Mouse (Mus musculus): ENCODE data around the gene Lsg1. TPM values are rescaled to one million over a fixed set of nuclear protein-coding genes. Genes with fewer than 3 reads are reported as not detected.

The Lsg1 gene
- polyA plus RNA-seq, 1 experiment from 2014 or later: 55.3 TPM

- H3K4me3 ChIP-seq (replicated peaks; ENCODE audit: low read depth, low read length): no peak overlapping the region
- no peak overlapping the region for H3K9ac ChIP-seq (ENCODE audit: low read depth, low read length)
- H3K9me3 ChIP-seq (replicated peaks; ENCODE audit: low read length): no peaks in the 10 kb centered on the region
- ATAC-seq (replicated peaks; ENCODE audit: low FRiP score, low read depth) (no peak), DNase-seq (ENCODE audit: low spot score) (no peak)
- H3K4me1 ChIP-seq (replicated peaks; ENCODE audit: insufficient read depth, low read length): no peaks in the 10 kb centered on the region
- no peaks in the 10 kb centered on the region for H3K27me3 ChIP-seq (ENCODE audit: insufficient read depth, low read length)
- H3K4me2 ChIP-seq (ENCODE audit: low read length): no peak overlapping the region
- WGBS: 57% methylated on average over 4 of the region's 4 CpGs
- no peaks in the 10 kb centered on the region for H3K36me3 ChIP-seq (ENCODE audit: insufficient read depth, low read length)
- no peak overlapping the region for H3K27ac ChIP-seq
- no peak for TF ChIP-seq CTCF (IDR thresholded peaks at IDR 0.05; ENCODE audit: low read depth)
These were observed 53.8 kb downstream of the Lsg1 start for GRCm38 (mm10) chr16:30533592-30533991.

GRCm38 (mm10) chr16:30532929-30533328 lies 54.5 kb downstream of the Lsg1 start:
- Histone ChIP-seq H3K27ac (no peak overlapping the region), H3K4me1 (replicated peaks; ENCODE audit: insufficient read depth, low read length) (no peaks in the 10 kb centered on the region), H3K4me3 (replicated peaks; ENCODE audit: low read depth, low read length) (no peak overlapping the region), H3K4me2 (ENCODE audit: low read length) (no peak overlapping the region), H3K9me3 (replicated peaks; ENCODE audit: low read length) (no peaks in the 10 kb centered on the region), H3K27me3 (ENCODE audit: insufficient read depth, low read length) (no peaks in the 10 kb centered on the region), H3K9ac (ENCODE audit: low read depth, low read length) (no peak overlapping the region), H3K36me3 (ENCODE audit: insufficient read depth, low read length) (no peaks in the 10 kb centered on the region)
- 39% methylated on average over 1 of the region's 1 CpGs for WGBS
- ATAC-seq (replicated peaks; ENCODE audit: low FRiP score, low read depth) (no peak), DNase-seq (ENCODE audit: low spot score) (no peak)
- TF ChIP-seq CTCF (IDR thresholded peaks at IDR 0.05; ENCODE audit: low read depth): no peak

- Histone ChIP-seq H3K27ac (no peak overlapping the region), H3K4me1 (replicated peaks; ENCODE audit: insufficient read depth, low read length) (no peaks in the 10 kb centered on the region), H3K9me3 (replicated peaks; ENCODE audit: low read length) (no peaks in the 10 kb centered on the region), H3K27me3 (ENCODE audit: insufficient read depth, low read length) (no peaks in the 10 kb centered on the region), H3K9ac (ENCODE audit: low read depth, low read length) (no peak overlapping the region), H3K36me3 (ENCODE audit: insufficient read depth, low read length) (no peaks in the 10 kb centered on the region), H3K4me3 (replicated peaks; ENCODE audit: low read depth, low read length) (no peak overlapping the region), H3K4me2 (ENCODE audit: low read length) (peak overlapping the region; percentile 31)
- DNase-seq (ENCODE audit: low spot score) (peak; percentile 68), ATAC-seq (replicated peaks; ENCODE audit: low FRiP score, low read depth) (0 out of 2 replicates have a peak, but pooled peaks have one; percentile 41)
- 39% methylated on average over 19 of the region's 20 CpGs for WGBS
- TF ChIP-seq CTCF (IDR thresholded peaks at IDR 0.05; ENCODE audit: low read depth): peak; percentile 95
These were observed 55.5 kb downstream of the Lsg1 start for GRCm38 (mm10) chr16:30531761-30532406.

GRCm38 (mm10) chr16:30530815-30531214 lies 56.6 kb downstream of the Lsg1 start:
- H3K4me2 ChIP-seq (ENCODE audit: low read length): no peak overlapping the region
- 50% methylated on average over 4 of the region's 4 CpGs for WGBS
- DNase-seq (ENCODE audit: low spot score) (peak; percentile 52), ATAC-seq (replicated peaks; ENCODE audit: low FRiP score, low read depth) (no peak; the same call in 1 of the 2 replicates)
- no peaks in the 10 kb centered on the region for H3K4me1 ChIP-seq (replicated peaks; ENCODE audit: insufficient read depth, low read length)
- H3K9me3 ChIP-seq (replicated peaks; ENCODE audit: low read length): no peaks in the 10 kb centered on the region
- TF ChIP-seq CTCF (IDR thresholded peaks at IDR 0.05; ENCODE audit: low read depth): peak; percentile 67
- no peak overlapping the region for H3K4me3 ChIP-seq (replicated peaks; ENCODE audit: low read depth, low read length)
- no peaks in the 10 kb centered on the region for H3K36me3 ChIP-seq (ENCODE audit: insufficient read depth, low read length)
- H3K9ac ChIP-seq (ENCODE audit: low read depth, low read length): no peak overlapping the region
- H3K27me3 ChIP-seq (ENCODE audit: insufficient read depth, low read length): no peaks in the 10 kb centered on the region
- no peak overlapping the region for H3K27ac ChIP-seq

GRCm38 (mm10) chr16:30528386-30528785 lies 59.0 kb downstream of the Lsg1 start:
- DNase-seq (ENCODE audit: low spot score): no peak
- no peak overlapping the region for H3K4me2 ChIP-seq (ENCODE audit: low read length)
- no peak for TF ChIP-seq CTCF (IDR thresholded peaks at IDR 0.05; ENCODE audit: low read depth)
- no peak overlapping the region for H3K27ac ChIP-seq
- H3K4me3 ChIP-seq (replicated peaks; ENCODE audit: low read depth, low read length): no peak overlapping the region
- no peaks in the 10 kb centered on the region for H3K27me3 ChIP-seq (ENCODE audit: insufficient read depth, low read length)
- no peaks in the 10 kb centered on the region for H3K36me3 ChIP-seq (ENCODE audit: insufficient read depth, low read length)
- no peak overlapping the region for H3K9ac ChIP-seq (ENCODE audit: low read depth, low read length)
- H3K9me3 ChIP-seq (replicated peaks; ENCODE audit: low read length): no peaks in the 10 kb centered on the region
- no peak for ATAC-seq (replicated peaks; ENCODE audit: low FRiP score, low read depth)
- H3K4me1 ChIP-seq (replicated peaks; ENCODE audit: insufficient read depth, low read length): no peaks in the 10 kb centered on the region
- WGBS: 82% methylated on average over 8 of the region's 8 CpGs

- no peak overlapping the region for H3K9ac ChIP-seq (ENCODE audit: low read depth, low read length)
- 80% methylated on average over 2 of the region's 2 CpGs for WGBS
These were observed 59.5 kb downstream of the Lsg1 start for GRCm38 (mm10) chr16:30527889-30528288.

GRCm38 (mm10) chr16:30525756-30526155 lies 61.6 kb downstream of the Lsg1 start:
- DNase-seq (ENCODE audit: low spot score) (no peak), ATAC-seq (replicated peaks; ENCODE audit: low FRiP score, low read depth) (no peak)
- Histone ChIP-seq H3K27me3 (ENCODE audit: insufficient read depth, low read length) (no peaks in the 10 kb centered on the region), H3K9ac (ENCODE audit: low read depth, low read length) (no peak overlapping the region), H3K36me3 (ENCODE audit: insufficient read depth, low read length) (no peaks in the 10 kb centered on the region), H3K9me3 (replicated peaks; ENCODE audit: low read length) (no peaks in the 10 kb centered on the region), H3K4me3 (replicated peaks; ENCODE audit: low read depth, low read length) (no peak overlapping the region), H3K27ac (no peak overlapping the region), H3K4me2 (ENCODE audit: low read length) (no peak overlapping the region), H3K4me1 (replicated peaks; ENCODE audit: insufficient read depth, low read length) (no peaks in the 10 kb centered on the region)
- TF ChIP-seq CTCF (IDR thresholded peaks at IDR 0.05; ENCODE audit: low read depth): no peak
- 67% methylated on average over 14 of the region's 14 CpGs for whole genome bisulfite sequencing

More at GRCm38 (mm10) chr16:30527889-30528288, 59.5 kb downstream of the Lsg1 start:
- no peak overlapping the region for H3K4me3 ChIP-seq (replicated peaks; ENCODE audit: low read depth, low read length)
- no peak overlapping the region for H3K4me2 ChIP-seq (ENCODE audit: low read length)
- H3K27ac ChIP-seq: no peak overlapping the region
- H3K27me3 ChIP-seq (ENCODE audit: insufficient read depth, low read length): no peaks in the 10 kb centered on the region
- H3K9me3 ChIP-seq (replicated peaks; ENCODE audit: low read length): no peaks in the 10 kb centered on the region
- DNase-seq (ENCODE audit: low spot score) (no peak), ATAC-seq (replicated peaks; ENCODE audit: low FRiP score, low read depth) (no peak)
- no peaks in the 10 kb centered on the region for H3K4me1 ChIP-seq (replicated peaks; ENCODE audit: insufficient read depth, low read length)
- H3K36me3 ChIP-seq (ENCODE audit: insufficient read depth, low read length): no peaks in the 10 kb centered on the region
- no peak for TF ChIP-seq CTCF (IDR thresholded peaks at IDR 0.05; ENCODE audit: low read depth)

All from kidney, postnatal 0 days (tissue).